Mouse (Mus musculus): Measurements from ENCODE around the gene Mest.

GRCm38 (mm10) chr6:30677591-30677990 lies 45.8 kb upstream of the Mest start:
- TF ChIP-seq CTCF (conservative IDR thresholded peaks at IDR 0.05; ENCODE audit: low read length): no peak
- no peak for TF ChIP-seq NANOG (IDR thresholded peaks at IDR 0.05; ENCODE audit: borderline replicate concordance, low read length)
- no peak for TF ChIP-seq POU5F1 (IDR thresholded peaks at IDR 0.05; ENCODE audit: borderline replicate concordance, low read length)
